In the genomic region with DNA sequence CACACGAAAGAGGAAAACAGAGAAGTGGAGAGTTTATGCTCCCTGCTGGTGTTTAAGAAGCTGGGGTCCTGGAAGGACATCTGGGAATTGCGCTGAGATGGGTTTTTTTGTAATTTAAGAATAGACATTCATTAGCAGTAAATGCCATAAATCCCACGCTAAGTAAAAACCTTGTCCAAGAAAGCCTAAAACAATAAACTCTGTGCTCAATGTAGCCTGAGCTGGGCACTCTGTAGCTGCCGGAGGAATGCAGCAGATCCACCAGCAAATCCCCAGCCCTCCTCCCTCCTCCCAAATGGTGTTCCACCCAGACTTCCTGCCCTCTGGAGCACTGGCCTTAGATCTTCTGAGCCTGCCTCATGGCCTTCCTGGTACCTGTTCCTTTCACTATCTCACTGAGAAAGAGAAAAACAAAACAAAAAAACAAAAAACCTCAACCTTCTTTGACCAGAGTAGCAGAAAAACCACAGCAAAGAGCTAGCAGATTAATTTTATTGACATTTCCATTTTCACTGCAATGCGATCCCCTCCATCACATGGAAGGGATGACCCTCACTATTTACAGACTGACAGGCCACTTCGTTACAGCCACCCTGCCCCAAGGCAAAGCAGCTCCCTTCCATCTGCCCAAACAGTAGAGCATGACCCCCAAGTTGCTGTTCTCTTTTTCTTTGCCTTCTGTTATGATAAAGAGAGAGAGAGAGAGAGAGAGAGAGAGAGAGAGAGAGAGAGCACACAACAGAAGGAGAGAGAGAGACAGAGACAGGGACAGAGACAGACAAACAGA, we compare ENCODE assay signal across 13 mouse cellular contexts.
DNase-seq lines count a peak whose midpoint lies in the region; ATAC-seq and TF ChIP-seq lines count a peak whose summit lies in the region.
"Had no signal": no experiment of that assay in that cellular context is flagged by ENCODE, and none has a peak within 500 bp of the region (broad histone marks: within the 10 kb centered on the region; RNA-seq: fewer than 3 reads in every experiment).

No protein-coding gene starts in this region.

- H3K36me3 ChIP-seq in kidney, adult 2 months (ENCODE audit: control insufficient read depth, insufficient read depth, low read length), result no peaks in the 10 kb centered on the region; the same call in 1 of the 2 replicates
- H3K36me3 ChIP-seq in embryonic facial prominence, embryonic 12.5 days, result 0 out of 2 replicates have a peak, but pooled peaks cover 3% of the 10 kb centered on the region
- H3K36me3 ChIP-seq in hindbrain, postnatal 0 days (ENCODE audit: insufficient read depth, low read length), result no peaks in the 10 kb centered on the region
- H3K36me3 ChIP-seq in neural tube, embryonic 12.5 days, result peaks cover 21% of the 10 kb centered on the region
- H3K36me3 ChIP-seq: limb, embryonic 13.5 days had no signal

- TF ChIP-seq CTCF in kidney, adult 2 months (conservative IDR thresholded peaks at IDR 0.05; ENCODE audit: insufficient read depth, insufficient read length, low read depth, low read length), result no peak
- TF ChIP-seq CTCF in hindbrain, postnatal 0 days (IDR thresholded peaks at IDR 0.05; ENCODE audit: low read depth), result no peak

- H3K27me3 ChIP-seq in kidney, adult 2 months (replicated peaks; ENCODE audit: control insufficient read depth, insufficient read depth, low read length), result no peaks in the 10 kb centered on the region
- H3K27me3 ChIP-seq in embryonic facial prominence, embryonic 12.5 days, result 0 out of 2 replicates have a peak, but pooled peaks cover 3% of the 10 kb centered on the region
- H3K27me3 ChIP-seq in hindbrain, postnatal 0 days (ENCODE audit: insufficient read depth, low read length), result no peaks in the 10 kb centered on the region
- no peaks in the 10 kb centered on the region for H3K27me3 ChIP-seq in neural tube, embryonic 12.5 days (replicated peaks)

- WGBS in kidney, adult 2 months, result 40% methylated on average over 6 of the region's 6 CpGs
- WGBS in embryonic facial prominence, embryonic 12.5 days, result 21% methylated on average over 6 of the region's 6 CpGs
- WGBS in hindbrain, postnatal 0 days, result 46% methylated on average over 6 of the region's 6 CpGs
- WGBS in neural tube, embryonic 12.5 days, result 12% methylated on average over 6 of the region's 6 CpGs

- H3K9me3 ChIP-seq in embryonic facial prominence, embryonic 12.5 days, result no peaks in the 10 kb centered on the region
- no peaks in the 10 kb centered on the region for H3K9me3 ChIP-seq in hindbrain, postnatal 0 days (ENCODE audit: low read length)
- H3K9me3 ChIP-seq in neural tube, embryonic 12.5 days, result no peaks in the 10 kb centered on the region
- H3K9me3 ChIP-seq: limb, embryonic 13.5 days had no signal

- ATAC-seq in embryonic facial prominence, embryonic 12.5 days (ENCODE audit: insufficient number of reproducible peaks, insufficient read depth, low FRiP score, low TSS enrichment), result peak; percentile 57; the same call in 1 of the 2 replicates
- no peak for ATAC-seq in hindbrain, postnatal 0 days
- ATAC-seq in neural tube, embryonic 12.5 days (ENCODE audit: low FRiP score, low read depth), result peak; percentile 31; the same call in 1 of the 2 replicates

- H3K9ac ChIP-seq in embryonic facial prominence, embryonic 12.5 days, result no peak overlapping the region
- no peak overlapping the region for H3K9ac ChIP-seq in hindbrain, postnatal 0 days (replicated peaks; ENCODE audit: low read length)
- H3K9ac ChIP-seq in neural tube, embryonic 12.5 days, result no peak overlapping the region
- H3K9ac ChIP-seq: limb, embryonic 13.5 days had no signal

- peak; percentile 32 for DNase-seq in kidney, adult 2 months
- no peak for DNase-seq in kidney, adult 11 months
- no peak for DNase-seq in hindbrain, postnatal 0 days (ENCODE audit: low spot score)
- DNase-seq in urinary bladder, postnatal 14 days (ENCODE audit: low spot score), result no peak
- no peak for DNase-seq in cerebellum, adult 9-11 months
- DNase-seq in testis, postnatal 14 days (ENCODE audit: low spot score), result no peak
- DNase-seq: cerebellum, adult 9-10 months; heart, postnatal 4 days; layer of hippocampus, adult 9-11 months; thymus, postnatal 4 days had no signal

- H3K4me3 ChIP-seq in kidney, adult 2 months (ENCODE audit: insufficient read depth, low read depth, low read length), result no peak overlapping the region
- no peak overlapping the region for H3K4me3 ChIP-seq in embryonic facial prominence, embryonic 12.5 days
- H3K4me3 ChIP-seq in hindbrain, postnatal 0 days (ENCODE audit: low read length), result no peak overlapping the region
- H3K4me3 ChIP-seq in neural tube, embryonic 12.5 days, result no peak overlapping the region
- H3K4me3 ChIP-seq: limb, embryonic 13.5 days had no signal

- H3K27ac ChIP-seq in kidney, adult 2 months (ENCODE audit: insufficient read depth, low read depth, low read length), result 0 out of 2 replicates have a peak overlapping the region, but pooled peaks have one; percentile 2
- no peak overlapping the region for H3K27ac ChIP-seq in embryonic facial prominence, embryonic 12.5 days
- 0 out of 2 replicates have a peak overlapping the region, but pooled peaks have one; percentile 11 for H3K27ac ChIP-seq in hindbrain, postnatal 0 days
- H3K27ac ChIP-seq in neural tube, embryonic 12.5 days, result no peak overlapping the region
- H3K27ac ChIP-seq: limb, embryonic 13.5 days had no signal

- no peak overlapping the region for H3K4me2 ChIP-seq in embryonic facial prominence, embryonic 12.5 days (replicated peaks)
- no peak overlapping the region for H3K4me2 ChIP-seq in hindbrain, postnatal 0 days (ENCODE audit: low read depth, low read length)
- no peak overlapping the region for H3K4me2 ChIP-seq in neural tube, embryonic 12.5 days (replicated peaks)
- H3K4me2 ChIP-seq: limb, embryonic 13.5 days had no signal

- no peak for TF ChIP-seq POLR2A in kidney, adult 2 months (IDR thresholded peaks at IDR 0.05; ENCODE audit: low read depth, low read length)

- peaks cover 2% of the 10 kb centered on the region; the same call in 1 of the 2 replicates for H3K4me1 ChIP-seq in kidney, adult 2 months (ENCODE audit: control insufficient read depth, insufficient read depth, low read length)
- peaks cover 22% of the 10 kb centered on the region for H3K4me1 ChIP-seq in embryonic facial prominence, embryonic 12.5 days
- no peaks in the 10 kb centered on the region for H3K4me1 ChIP-seq in hindbrain, postnatal 0 days (ENCODE audit: insufficient read depth, low read length)
- peaks cover 56% of the 10 kb centered on the region for H3K4me1 ChIP-seq in neural tube, embryonic 12.5 days

Comparison
In these comparisons a context has a peak if more than half of its experiments do, and no peak if none do; other contexts are left out.
1. H3K27ac ChIP-seq: peak in kidney, adult 2 months (single experiment) and hindbrain, postnatal 0 days (single experiment); none in embryonic facial prominence, embryonic 12.5 days (single experiment) and neural tube, embryonic 12.5 days (single experiment).